Mouse (Mus musculus): ENCODE results near the gene Zcchc24. TPM values are rescaled to one million over a fixed set of nuclear protein-coding genes. Genes with fewer than 3 reads are reported as not detected.

The Zcchc24 gene
- polyA plus RNA-seq, 1 experiment from 2014 or later = 10.3 TPM

DNA sequence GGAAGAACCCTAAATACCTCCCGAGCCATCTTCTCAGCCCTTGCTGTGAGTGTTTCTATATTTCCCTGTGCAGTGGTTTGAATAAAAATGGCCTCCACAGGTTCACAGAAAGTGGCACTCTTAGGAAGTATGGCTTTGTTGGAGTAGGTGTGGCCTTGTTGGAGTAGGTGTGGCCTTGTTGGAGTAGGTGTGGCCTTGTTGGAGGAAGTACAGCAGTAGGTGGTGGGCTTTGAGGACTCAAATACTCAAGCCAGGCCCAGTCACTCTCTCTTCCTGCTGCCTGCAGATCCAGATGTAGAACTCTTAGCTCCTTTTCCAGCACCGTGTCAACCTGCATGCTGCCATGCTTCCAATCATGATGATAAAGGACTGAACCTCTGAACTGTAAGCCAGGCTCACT, 25.5 kb upstream of the Zcchc24 start:
- no peaks in the 10 kb centered on the region for H3K9me3 ChIP-seq (ENCODE audit: control insufficient read depth)
- H3K27ac ChIP-seq (ENCODE audit: low read depth, low read length) = no peak overlapping the region
- H3K4me3 ChIP-seq (ENCODE audit: low read depth, low read length) = no peak overlapping the region
- no peak for ATAC-seq
- WGBS = 90% methylated on average over 2 of the region's 2 CpGs
- no peak for TF ChIP-seq CTCF (IDR thresholded peaks at IDR 0.05; ENCODE audit: low read depth)
- no peaks in the 10 kb centered on the region for H3K4me1 ChIP-seq (replicated peaks; ENCODE audit: control insufficient read depth, insufficient read depth, low read length)
- H3K27me3 ChIP-seq (replicated peaks; ENCODE audit: control insufficient read depth, insufficient read depth, low read length) = no peaks in the 10 kb centered on the region
- no peak overlapping the region for H3K4me2 ChIP-seq (replicated peaks; ENCODE audit: low read depth)
- no peak overlapping the region for H3K9ac ChIP-seq (ENCODE audit: low read depth, low read length)
- H3K36me3 ChIP-seq (ENCODE audit: control insufficient read depth, insufficient read depth) = no peaks in the 10 kb centered on the region

DNA sequence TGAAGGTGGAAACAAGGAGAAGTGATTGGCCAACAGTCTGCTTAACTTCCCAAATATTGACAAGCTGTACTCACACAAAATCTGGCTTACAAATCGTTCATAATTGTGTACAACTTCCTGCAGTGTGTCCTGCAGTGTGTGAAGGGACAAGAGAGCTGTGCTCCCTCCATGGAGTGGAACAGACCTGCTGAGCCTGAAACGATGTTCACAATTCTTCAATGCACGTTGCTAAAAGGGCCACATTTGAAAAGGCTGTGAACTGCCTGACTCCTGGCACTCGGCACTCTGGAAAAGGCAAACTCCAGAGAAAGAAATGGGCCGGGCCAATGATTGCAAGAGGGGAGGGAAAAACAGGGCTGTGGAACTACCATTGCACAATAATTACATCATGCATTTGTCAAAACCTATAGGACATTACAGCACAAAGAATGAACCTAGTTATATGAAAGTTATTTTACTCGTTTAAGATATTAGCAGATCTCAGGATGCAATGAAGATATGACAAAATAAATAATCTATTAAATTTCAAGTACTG, 22.0 kb upstream of the Zcchc24 start:
- no peak overlapping the region for H3K4me2 ChIP-seq (replicated peaks; ENCODE audit: low read depth)
- H3K9ac ChIP-seq (ENCODE audit: low read depth, low read length) = no peak overlapping the region
- 41% methylated on average over 6 of the region's 6 CpGs for WGBS
- no peaks in the 10 kb centered on the region for H3K27me3 ChIP-seq (replicated peaks; ENCODE audit: control insufficient read depth, insufficient read depth, low read length)
- no peaks in the 10 kb centered on the region for H3K9me3 ChIP-seq (ENCODE audit: control insufficient read depth)
- no peak overlapping the region for H3K4me3 ChIP-seq (ENCODE audit: low read depth, low read length)
- no peak for TF ChIP-seq CTCF (IDR thresholded peaks at IDR 0.05; ENCODE audit: low read depth)
- ATAC-seq = no peak
- no peaks in the 10 kb centered on the region for H3K36me3 ChIP-seq (ENCODE audit: control insufficient read depth, insufficient read depth)
- no peak overlapping the region for H3K27ac ChIP-seq (ENCODE audit: low read depth, low read length)
- no peaks in the 10 kb centered on the region for H3K4me1 ChIP-seq (replicated peaks; ENCODE audit: control insufficient read depth, insufficient read depth, low read length)

DNA sequence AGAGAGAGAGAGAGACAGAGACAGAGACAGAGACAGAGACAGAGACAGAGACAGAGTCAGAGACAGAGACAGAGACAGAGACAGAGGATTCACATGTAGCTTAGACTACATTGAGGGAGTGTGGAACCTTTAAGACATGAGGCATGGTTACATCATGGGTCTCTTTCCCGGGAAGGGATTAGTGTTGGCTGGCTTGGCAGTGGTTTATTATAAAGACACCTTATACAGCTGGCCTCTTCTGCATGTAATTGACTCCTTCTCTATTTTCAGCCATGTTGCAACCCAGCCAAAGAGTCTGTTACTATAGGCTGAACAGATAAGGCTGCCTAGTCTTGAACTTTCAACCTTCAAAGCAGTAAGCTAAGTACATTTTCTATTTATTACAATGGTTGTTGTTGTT, 21.1 kb upstream of the Zcchc24 start:
- ATAC-seq = no peak
- 44% methylated on average over 1 of the region's 1 CpGs for WGBS

DNA sequence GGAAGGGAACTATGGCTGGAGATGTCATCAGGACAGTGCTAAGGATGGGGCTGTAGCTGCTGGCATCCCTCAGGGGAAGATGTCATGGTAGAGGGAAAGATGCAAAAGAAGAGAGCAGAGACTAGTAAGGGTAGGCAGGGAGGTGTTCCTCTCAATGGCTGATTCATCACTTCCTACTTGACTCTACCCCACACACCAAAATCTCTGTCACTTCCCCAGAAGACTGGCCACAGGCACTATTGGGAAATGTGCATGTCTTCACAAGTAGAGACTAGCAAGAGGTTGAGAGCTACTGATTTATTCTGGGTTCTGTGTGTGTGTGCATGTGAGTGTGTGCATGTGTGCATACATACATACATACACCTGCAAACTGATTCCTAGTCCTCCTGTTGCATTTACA, 20.4 kb upstream of the Zcchc24 start:
- ATAC-seq = no peak
- TF ChIP-seq CTCF (IDR thresholded peaks at IDR 0.05; ENCODE audit: low read depth) = no peak
- H3K27me3 ChIP-seq (replicated peaks; ENCODE audit: control insufficient read depth, insufficient read depth, low read length) = no peaks in the 10 kb centered on the region

More for the DNA sequence above, 21.1 kb upstream of the Zcchc24 start:
- Histone ChIP-seq H3K9ac (ENCODE audit: low read depth, low read length) (no peak overlapping the region), H3K27ac (ENCODE audit: low read depth, low read length) (no peak overlapping the region), H3K9me3 (ENCODE audit: control insufficient read depth) (no peaks in the 10 kb centered on the region), H3K27me3 (replicated peaks; ENCODE audit: control insufficient read depth, insufficient read depth, low read length) (no peaks in the 10 kb centered on the region), H3K4me1 (replicated peaks; ENCODE audit: control insufficient read depth, insufficient read depth, low read length) (no peaks in the 10 kb centered on the region), H3K4me2 (replicated peaks; ENCODE audit: low read depth) (no peak overlapping the region), H3K4me3 (ENCODE audit: low read depth, low read length) (no peak overlapping the region), H3K36me3 (ENCODE audit: control insufficient read depth, insufficient read depth) (no peaks in the 10 kb centered on the region)
- TF ChIP-seq CTCF (IDR thresholded peaks at IDR 0.05; ENCODE audit: low read depth) = no peak

DNA sequence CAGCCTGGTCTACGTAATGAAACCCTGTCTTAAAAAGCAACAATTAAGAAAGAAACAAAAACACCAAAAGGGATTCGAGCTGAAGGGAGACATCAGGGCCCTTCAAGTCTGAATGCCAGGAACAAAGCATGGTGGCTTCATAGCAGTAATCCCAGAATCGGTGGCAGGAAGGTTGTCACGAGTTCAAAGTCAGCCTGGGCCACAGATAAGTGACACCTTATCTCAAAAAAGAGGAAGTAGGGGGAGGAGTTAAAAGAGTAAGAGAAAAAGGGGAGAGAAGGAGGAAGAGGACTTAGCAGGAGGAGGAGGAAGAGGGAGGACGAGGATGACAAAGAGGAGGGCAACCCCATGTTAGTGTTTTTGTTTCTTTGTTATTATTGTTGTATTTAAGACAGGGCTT, 19.4 kb upstream of the Zcchc24 start:
- H3K4me2 ChIP-seq (replicated peaks; ENCODE audit: low read depth) = no peak overlapping the region
- ATAC-seq = no peak
- H3K36me3 ChIP-seq (ENCODE audit: control insufficient read depth, insufficient read depth) = no peaks in the 10 kb centered on the region
- H3K4me1 ChIP-seq (replicated peaks; ENCODE audit: control insufficient read depth, insufficient read depth, low read length) = no peaks in the 10 kb centered on the region
- H3K27me3 ChIP-seq (replicated peaks; ENCODE audit: control insufficient read depth, insufficient read depth, low read length) = no peaks in the 10 kb centered on the region
- H3K9me3 ChIP-seq (ENCODE audit: control insufficient read depth) = no peaks in the 10 kb centered on the region
- H3K27ac ChIP-seq (ENCODE audit: low read depth, low read length) = no peak overlapping the region
- no peak for TF ChIP-seq CTCF (IDR thresholded peaks at IDR 0.05; ENCODE audit: low read depth)
- H3K4me3 ChIP-seq (ENCODE audit: low read depth, low read length) = no peak overlapping the region
- H3K9ac ChIP-seq (ENCODE audit: low read depth, low read length) = no peak overlapping the region
- WGBS = 60% methylated on average over 5 of the region's 5 CpGs

More for the DNA sequence above, 20.4 kb upstream of the Zcchc24 start:
- Histone ChIP-seq H3K27ac (ENCODE audit: low read depth, low read length) (no peak overlapping the region), H3K9me3 (ENCODE audit: control insufficient read depth) (no peaks in the 10 kb centered on the region), H3K4me2 (replicated peaks; ENCODE audit: low read depth) (no peak overlapping the region), H3K4me3 (ENCODE audit: low read depth, low read length) (no peak overlapping the region), H3K4me1 (replicated peaks; ENCODE audit: control insufficient read depth, insufficient read depth, low read length) (no peaks in the 10 kb centered on the region), H3K9ac (ENCODE audit: low read depth, low read length) (no peak overlapping the region), H3K36me3 (ENCODE audit: control insufficient read depth, insufficient read depth) (no peaks in the 10 kb centered on the region)

DNA sequence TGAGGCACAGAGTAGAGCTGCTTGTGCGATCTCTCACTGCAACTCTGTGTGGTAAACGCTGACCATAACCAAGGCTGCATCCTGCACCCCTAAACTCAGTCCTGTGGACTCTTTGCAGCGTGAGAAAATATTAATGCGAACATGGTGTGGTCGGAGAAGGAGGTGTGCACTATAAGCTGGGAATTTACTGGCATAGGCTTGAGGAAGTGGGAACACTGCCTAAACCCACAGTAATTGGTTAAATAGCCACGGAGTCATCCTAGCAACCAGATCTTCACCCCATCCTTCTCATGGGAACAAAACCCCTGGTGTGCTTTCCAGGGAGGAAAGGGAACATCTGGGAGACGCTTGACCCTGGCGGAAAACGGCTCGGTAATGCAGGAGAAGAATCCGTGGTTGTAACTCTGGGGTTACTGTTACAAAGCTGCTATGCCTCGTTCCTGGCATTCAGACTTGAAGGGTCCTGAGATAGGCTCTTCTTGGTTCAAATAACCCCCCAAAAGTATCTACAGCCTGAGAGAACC, 18.6 kb upstream of the Zcchc24 start:
- no peak for TF ChIP-seq CTCF (IDR thresholded peaks at IDR 0.05; ENCODE audit: low read depth)
- H3K36me3 ChIP-seq (ENCODE audit: control insufficient read depth, insufficient read depth) = no peaks in the 10 kb centered on the region
- H3K27me3 ChIP-seq (replicated peaks; ENCODE audit: control insufficient read depth, insufficient read depth, low read length) = no peaks in the 10 kb centered on the region
- no peaks in the 10 kb centered on the region for H3K9me3 ChIP-seq (ENCODE audit: control insufficient read depth)
- WGBS = 59% methylated on average over 12 of the region's 12 CpGs
- no peak for ATAC-seq
- H3K4me2 ChIP-seq (replicated peaks; ENCODE audit: low read depth) = no peak overlapping the region
- H3K4me1 ChIP-seq (replicated peaks; ENCODE audit: control insufficient read depth, insufficient read depth, low read length) = no peaks in the 10 kb centered on the region
- no peak overlapping the region for H3K4me3 ChIP-seq (ENCODE audit: low read depth, low read length)
- H3K9ac ChIP-seq (ENCODE audit: low read depth, low read length) = no peak overlapping the region
- H3K27ac ChIP-seq (ENCODE audit: low read depth, low read length) = peak overlapping the region; percentile 41

DNA sequence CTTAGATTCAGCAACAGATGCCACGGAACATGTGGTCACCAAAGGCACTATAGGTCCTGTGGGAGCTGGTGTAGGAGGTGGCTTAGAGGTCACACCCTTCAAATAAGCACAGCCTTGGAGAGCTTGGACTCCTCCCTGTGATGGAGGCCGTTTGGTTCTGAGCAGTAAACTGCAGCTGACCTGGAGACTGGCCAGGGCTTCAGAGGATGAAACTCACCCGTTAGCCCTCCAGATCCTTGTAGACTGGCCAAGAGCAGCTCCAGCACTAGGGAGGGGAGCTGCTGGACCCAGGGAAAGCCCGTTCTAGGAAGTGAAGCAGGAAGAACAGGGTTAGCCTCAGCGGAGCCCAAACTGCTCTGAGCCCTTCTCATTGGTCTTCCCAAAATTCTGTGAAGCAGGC, 18.1 kb upstream of the Zcchc24 start:
- Histone ChIP-seq H3K4me1 (replicated peaks; ENCODE audit: control insufficient read depth, insufficient read depth, low read length) (no peaks in the 10 kb centered on the region), H3K4me3 (ENCODE audit: low read depth, low read length) (no peak overlapping the region), H3K27me3 (replicated peaks; ENCODE audit: control insufficient read depth, insufficient read depth, low read length) (no peaks in the 10 kb centered on the region), H3K36me3 (ENCODE audit: control insufficient read depth, insufficient read depth) (no peaks in the 10 kb centered on the region), H3K27ac (ENCODE audit: low read depth, low read length) (peak overlapping the region; percentile 41), H3K9ac (ENCODE audit: low read depth, low read length) (no peak overlapping the region), H3K9me3 (ENCODE audit: control insufficient read depth) (no peaks in the 10 kb centered on the region), H3K4me2 (replicated peaks; ENCODE audit: low read depth) (no peak overlapping the region)
- ATAC-seq = peak; percentile 35; the same call in 1 of the 2 replicates
- no peak for TF ChIP-seq CTCF (IDR thresholded peaks at IDR 0.05; ENCODE audit: low read depth)
- WGBS = 41% methylated on average over 5 of the region's 5 CpGs
